Mouse (Mus musculus): ENCODE data around the gene Sirt4.
A peak's percentile ranks its signal among the peaks of the same experiment; 100 is the strongest.
"Not testable (repeated sequence)": the region's sequence is repeated elsewhere in the genome, so short reads cannot be mapped to it uniquely, and the experiment has no call there.

Sirt4 gene

GRCm38 (mm10) chr5:115514896-115515587, 30.5 kb upstream of the Sirt4 start:
- DNase-seq (ENCODE audit: low read depth, low spot score): no peak

DNA sequence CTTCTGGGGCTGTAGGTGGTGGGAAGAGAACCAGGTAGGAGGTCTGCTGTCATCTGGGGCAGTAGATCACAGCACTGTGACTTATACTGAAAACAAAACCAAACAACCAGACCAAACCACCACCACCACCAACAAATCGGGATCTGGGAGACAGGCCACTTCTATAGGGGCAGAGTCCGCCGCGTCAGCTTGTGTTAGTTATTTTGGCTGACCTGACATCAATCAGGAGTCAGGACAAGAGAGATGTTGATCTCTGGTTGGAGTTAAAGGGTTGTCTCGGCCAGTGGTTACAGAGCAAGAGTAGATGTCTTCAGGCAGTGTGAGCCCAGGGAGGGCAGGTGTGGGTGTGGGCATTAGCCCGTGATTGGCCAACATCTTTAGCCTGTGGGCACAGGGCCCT, 29.8 kb upstream of the Sirt4 start:
- DNase-seq (ENCODE audit: low read depth, low spot score): no peak

- DNase-seq (ENCODE audit: low read depth, low spot score): no peak
Observed at GRCm38 (mm10) chr5:115513721-115514120, 29.2 kb upstream of the Sirt4 start.

- no peak for DNase-seq (ENCODE audit: low read depth, low spot score)
Observed at GRCm38 (mm10) chr5:115513246-115513645, 28.7 kb upstream of the Sirt4 start.

DNA sequence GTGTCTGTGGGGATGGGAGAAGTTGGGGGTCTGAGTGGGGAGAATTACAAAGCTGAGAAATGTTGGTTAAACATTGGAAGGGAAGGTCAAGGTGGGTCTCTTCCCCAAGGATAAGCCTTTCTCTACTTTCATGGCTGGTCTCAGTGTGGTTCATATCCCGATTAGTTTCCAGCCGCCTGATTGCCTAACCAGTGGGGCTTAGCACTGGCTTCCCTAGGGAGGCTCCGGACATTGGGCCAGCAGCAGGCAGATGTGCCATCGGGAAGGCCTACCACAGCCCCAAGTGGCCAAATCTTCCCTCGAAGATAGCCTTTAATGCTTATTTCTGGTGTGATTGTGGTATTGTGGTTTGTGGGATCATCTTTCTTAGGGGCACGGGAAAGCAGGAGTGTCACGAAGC, 27.9 kb upstream of the Sirt4 start:
- no peak for DNase-seq (ENCODE audit: low read depth, low spot score)

GRCm38 (mm10) chr5:115509790-115510689, 25.5 kb upstream of the Sirt4 start:
- DNase-seq (ENCODE audit: low read depth, low spot score): no peak

DNA sequence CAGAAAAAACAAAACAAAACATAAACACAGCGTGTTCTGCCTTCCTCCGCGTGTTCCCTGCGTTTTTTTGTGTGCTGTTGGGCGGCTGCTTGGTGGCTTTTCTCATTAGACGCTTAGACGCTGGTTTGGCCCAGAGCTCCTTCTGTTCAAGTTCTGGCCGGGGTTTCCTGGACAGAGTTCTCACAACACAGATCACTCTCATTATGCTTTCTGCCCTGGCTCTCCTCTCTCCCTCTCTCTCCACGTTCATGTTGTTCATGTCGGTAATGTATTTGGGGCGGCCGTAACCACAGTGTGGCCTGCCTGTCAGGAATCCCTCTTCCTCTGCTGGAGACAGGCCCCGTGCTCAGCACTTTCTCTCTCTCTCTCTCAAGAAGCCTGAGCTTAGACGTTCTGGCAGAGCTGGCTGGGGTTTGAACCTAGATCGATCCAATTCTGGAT, 24.8 kb upstream of the Sirt4 start:
- no peak for DNase-seq (ENCODE audit: low read depth, low spot score)

DNA sequence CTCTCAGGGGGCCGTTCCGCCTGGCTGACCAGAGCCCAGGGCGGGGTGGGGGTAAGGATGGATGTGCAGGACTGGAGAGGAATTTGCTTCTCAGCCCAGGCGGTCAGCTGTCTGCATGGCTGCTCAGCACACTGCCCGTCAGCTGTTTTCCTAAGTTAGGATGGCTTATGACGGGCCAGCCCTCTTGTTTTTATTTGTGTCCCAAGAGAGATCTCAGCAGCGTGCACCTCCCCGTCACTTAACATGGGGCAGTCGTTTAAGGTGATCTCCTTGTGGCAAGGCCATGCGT, 24.3 kb upstream of the Sirt4 start:
- DNase-seq (ENCODE audit: low read depth, low spot score): no peak

DNA sequence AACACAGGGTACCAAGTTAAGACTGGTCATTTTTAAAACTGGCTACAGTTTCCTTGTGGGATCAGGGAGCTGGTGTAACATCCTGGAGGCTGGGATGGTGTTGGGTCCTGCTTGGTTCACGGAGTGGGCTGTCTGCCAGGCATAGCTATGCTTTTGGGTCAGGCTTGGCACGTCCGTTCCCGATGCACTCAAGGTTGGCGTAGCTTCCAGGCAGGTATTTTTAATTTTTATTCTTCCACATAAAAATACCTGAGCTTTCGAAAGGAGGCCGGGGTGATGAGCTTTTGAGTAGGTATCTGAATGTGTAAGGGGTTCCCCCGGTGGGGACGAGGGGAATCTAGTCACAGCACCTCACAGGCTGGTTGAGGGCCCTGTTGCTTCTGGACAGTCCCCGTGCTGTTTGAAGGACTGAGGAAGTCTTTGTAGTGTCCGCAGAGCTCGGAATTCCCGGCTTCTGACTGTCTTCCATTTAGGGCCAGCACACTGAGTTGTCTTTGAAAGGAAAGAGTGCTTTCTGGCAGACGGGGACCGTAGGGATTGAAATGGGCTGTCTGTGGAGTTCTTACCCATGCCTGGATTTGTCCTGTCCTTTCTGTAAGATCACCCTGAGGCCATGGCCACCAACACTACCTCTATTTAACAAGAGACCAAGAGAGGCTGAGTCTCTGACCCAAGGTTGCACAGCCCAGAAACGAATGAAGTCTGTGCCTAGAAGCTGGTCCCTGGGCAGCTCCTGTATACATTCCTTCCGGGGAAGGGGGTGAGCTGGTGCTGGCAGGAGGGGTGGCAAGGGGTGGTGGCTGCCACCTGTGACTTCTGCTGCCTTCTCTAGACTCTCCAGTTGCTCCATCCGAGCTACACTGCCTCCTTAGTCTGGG, 23.7 kb upstream of the Sirt4 start:
- no peak for DNase-seq (ENCODE audit: low read depth, low spot score)

GRCm38 (mm10) chr5:115507267-115507980, 22.9 kb upstream of the Sirt4 start:
- no peak for DNase-seq (ENCODE audit: low read depth, low spot score)

GRCm38 (mm10) chr5:115506454-115507201, 22.1 kb upstream of the Sirt4 start, which contains the start of gene Pxn:
Gene Pxn, plus strand, starts transcription at chr5:115506676.
- DNase-seq (ENCODE audit: low read depth, low spot score): peak; percentile 76

DNA sequence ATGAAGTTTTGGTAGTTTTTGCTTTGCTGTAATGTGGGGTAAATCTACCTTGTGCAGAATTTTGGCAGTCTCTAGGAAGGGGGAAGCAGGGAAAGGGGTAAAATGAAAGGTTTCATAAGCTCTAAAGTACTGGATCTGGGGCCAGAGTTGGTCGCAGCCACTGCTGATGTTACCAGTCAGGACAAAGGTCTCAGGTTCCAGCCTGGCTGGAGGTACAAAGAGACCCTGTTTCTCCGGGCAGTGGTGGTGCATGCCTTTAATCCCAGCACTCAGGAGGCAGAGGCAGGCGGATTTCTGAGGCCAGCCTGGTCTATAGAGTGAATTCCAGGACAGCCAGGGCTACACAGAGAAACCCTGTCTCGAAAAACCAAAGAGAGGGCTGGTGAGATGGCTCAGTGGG, 21.1 kb upstream of the Sirt4 start:
- not testable (repeated sequence) for DNase-seq (ENCODE audit: low read depth, low spot score)

DNA sequence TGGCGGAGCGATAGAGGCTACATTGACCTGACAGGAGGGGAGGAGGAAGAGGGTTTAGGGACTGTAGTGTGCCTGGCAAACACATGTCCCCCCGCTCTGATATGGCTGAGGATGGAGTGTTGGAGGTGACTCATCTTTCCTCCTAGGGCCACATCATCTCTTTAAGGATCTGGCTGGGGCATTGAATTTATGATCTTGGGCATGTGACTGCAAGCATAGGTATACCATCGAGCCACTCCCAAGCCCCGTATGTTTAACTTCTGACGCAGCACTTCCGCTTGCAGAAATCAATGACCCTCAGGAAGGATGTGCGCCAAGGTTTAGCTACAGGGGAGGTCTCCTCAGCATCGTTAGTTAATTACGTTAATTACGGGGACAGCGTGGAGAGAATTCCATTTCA, 18.5 kb upstream of the Sirt4 start:
- no peak for DNase-seq (ENCODE audit: low read depth, low spot score)

GRCm38 (mm10) chr5:115500383-115500935, 15.9 kb upstream of the Sirt4 start:
- DNase-seq (ENCODE audit: low read depth, low spot score): no peak

DNA sequence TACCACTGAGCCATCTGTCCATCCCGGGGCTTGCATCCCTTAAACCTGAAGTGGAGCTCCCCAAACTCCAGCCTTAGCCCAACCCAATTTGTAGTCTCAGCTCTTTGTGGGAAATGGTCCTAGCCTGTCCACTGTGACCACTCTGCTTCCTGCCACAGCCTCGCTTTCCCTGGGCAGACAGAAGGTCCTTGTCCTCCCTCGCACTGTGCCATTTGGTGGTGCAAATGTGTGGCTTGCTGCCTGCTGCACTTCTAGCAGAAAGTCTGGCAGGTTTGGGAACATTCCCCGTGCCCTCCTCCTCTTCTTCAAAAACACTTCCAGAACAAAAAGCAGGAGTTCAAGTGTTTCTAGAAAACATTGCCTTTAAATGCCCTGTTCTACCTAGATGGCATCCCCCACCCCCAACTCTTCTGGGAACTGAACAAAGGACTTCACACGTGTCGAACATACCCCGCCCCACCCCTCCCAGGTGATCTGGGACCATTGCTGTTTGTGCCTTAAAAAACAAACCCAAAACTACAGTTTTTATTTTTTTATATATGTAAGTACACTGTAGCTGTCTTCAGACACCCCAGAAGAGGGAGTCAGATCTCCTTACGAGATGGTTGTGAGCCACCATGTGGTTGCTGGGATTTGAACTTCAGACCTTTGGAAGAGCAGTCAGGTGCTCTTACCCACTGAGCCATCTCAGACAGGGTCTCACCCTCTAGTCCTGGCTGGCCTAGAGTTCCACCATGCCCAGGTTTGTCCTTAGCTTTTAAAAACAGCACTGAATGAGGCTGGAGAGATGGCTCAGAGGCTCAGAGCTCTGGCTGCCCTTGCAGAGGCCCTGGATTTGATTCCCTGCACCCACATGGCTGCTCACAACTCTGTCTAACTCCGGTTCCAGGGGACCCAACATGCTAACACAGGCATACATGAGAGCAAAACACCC, 14.0 kb upstream of the Sirt4 start:
- DNase-seq (ENCODE audit: low read depth, low spot score): no peak

DNA sequence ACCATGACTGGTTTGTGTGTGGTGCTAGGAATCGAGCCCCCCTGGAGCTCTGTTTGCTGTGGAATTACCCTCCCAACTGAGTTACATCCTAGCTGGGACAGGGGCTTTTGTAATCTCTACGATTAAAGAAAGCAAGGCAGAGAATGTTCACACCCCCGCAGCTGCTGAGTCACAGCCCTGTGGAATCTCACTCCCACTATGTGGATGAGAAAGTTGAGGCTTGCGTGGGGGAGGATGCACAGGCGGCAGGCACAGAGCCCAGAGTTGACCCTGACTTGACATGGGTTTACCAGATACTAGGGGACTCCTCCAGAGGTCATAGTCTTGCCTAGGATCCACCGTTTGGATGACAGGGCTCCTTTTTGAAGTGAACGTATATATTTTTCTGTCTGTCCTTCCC, 12.5 kb upstream of the Sirt4 start:
- no peak for DNase-seq (ENCODE audit: low read depth, low spot score)

GRCm38 (mm10) chr5:115495618-115496017, 11.1 kb upstream of the Sirt4 start:
- not testable (repeated sequence) for DNase-seq (ENCODE audit: low read depth, low spot score)

GRCm38 (mm10) chr5:115493441-115493840, 8.9 kb upstream of the Sirt4 start:
- DNase-seq (ENCODE audit: low read depth, low spot score): no peak

- no peak for DNase-seq (ENCODE audit: low read depth, low spot score)
Observed at GRCm38 (mm10) chr5:115492711-115493335, 8.3 kb upstream of the Sirt4 start.
